Mouse (Mus musculus): ENCODE data around the gene Hoxd1. TPM values are rescaled to one million over a fixed set of nuclear protein-coding genes. Genes with fewer than 3 reads are reported as not detected.
A peak's percentile ranks its signal among the peaks of the same experiment; 100 is the strongest.

The Hoxd1 gene
- polyA plus RNA-seq, 1 experiment from 2014 or later = 0.32 TPM

- H3K27me3 ChIP-seq (ENCODE audit: control insufficient read depth, insufficient read depth, low read length) = no peaks in the 10 kb centered on the region
- H3K27ac ChIP-seq (ENCODE audit: low read depth, low read length) = peak overlapping the region; percentile 62
- H3K9ac ChIP-seq (replicated peaks; ENCODE audit: low read depth, low read length) = peak overlapping the region; percentile 48
- 8% methylated on average over 8 of the region's 8 CpGs for WGBS
- ATAC-seq (ENCODE audit: low read depth) = no peak
- peaks cover 98% of the 10 kb centered on the region for H3K4me1 ChIP-seq (ENCODE audit: control insufficient read depth, insufficient read depth, low read length)
- peaks cover 6% of the 10 kb centered on the region; the same call in 1 of the 2 replicates for H3K36me3 ChIP-seq (ENCODE audit: control insufficient read depth, insufficient read depth, low read length)
- H3K4me2 ChIP-seq (ENCODE audit: low read depth, low read length) = peak overlapping the region; percentile 68
- peak overlapping the region; percentile 24 for H3K4me3 ChIP-seq (ENCODE audit: low read depth, low read length)
- H3K9me3 ChIP-seq (ENCODE audit: control insufficient read depth, low read length) = no peaks in the 10 kb centered on the region
Measured at GRCm38 (mm10) chr2:74722949-74723348, 39.8 kb upstream of the Hoxd1 start.

- H3K27ac ChIP-seq (ENCODE audit: low read depth, low read length) = peak overlapping the region; percentile 83
Measured at GRCm38 (mm10) chr2:74724244-74725015, 38.4 kb upstream of the Hoxd1 start.

GRCm38 (mm10) chr2:74725171-74725570 lies 37.6 kb upstream of the Hoxd1 start:
- Histone ChIP-seq H3K27ac (ENCODE audit: low read depth, low read length) (peak overlapping the region; percentile 83; the same call in 1 of the 2 replicates), H3K36me3 (ENCODE audit: control insufficient read depth, insufficient read depth, low read length) (peaks cover 17% of the 10 kb centered on the region), H3K27me3 (ENCODE audit: control insufficient read depth, insufficient read depth, low read length) (no peaks in the 10 kb centered on the region), H3K4me1 (ENCODE audit: control insufficient read depth, insufficient read depth, low read length) (peaks cover 88% of the 10 kb centered on the region), H3K4me2 (ENCODE audit: low read depth, low read length) (peak overlapping the region; percentile 68), H3K4me3 (ENCODE audit: low read depth, low read length) (peak overlapping the region; percentile 14), H3K9ac (replicated peaks; ENCODE audit: low read depth, low read length) (peak overlapping the region; percentile 46), H3K9me3 (ENCODE audit: control insufficient read depth, low read length) (no peaks in the 10 kb centered on the region)
- ATAC-seq (ENCODE audit: low read depth) = no peak
- 11% methylated on average over 17 of the region's 17 CpGs for WGBS

More at GRCm38 (mm10) chr2:74724244-74725015, 38.4 kb upstream of the Hoxd1 start:
- H3K27me3 ChIP-seq (ENCODE audit: control insufficient read depth, insufficient read depth, low read length) = no peaks in the 10 kb centered on the region
- WGBS = 11% methylated on average over 7 of the region's 7 CpGs
- H3K9me3 ChIP-seq (ENCODE audit: control insufficient read depth, low read length) = no peaks in the 10 kb centered on the region
- peaks cover 95% of the 10 kb centered on the region for H3K4me1 ChIP-seq (ENCODE audit: control insufficient read depth, insufficient read depth, low read length)
- peak overlapping the region; percentile 68 for H3K4me2 ChIP-seq (ENCODE audit: low read depth, low read length)
- H3K4me3 ChIP-seq (ENCODE audit: low read depth, low read length) = peak overlapping the region; percentile 24; the same call in 1 of the 2 replicates
- peak overlapping the region; percentile 48 for H3K9ac ChIP-seq (replicated peaks; ENCODE audit: low read depth, low read length)
- no peak for ATAC-seq (ENCODE audit: low read depth)
- H3K36me3 ChIP-seq (ENCODE audit: control insufficient read depth, insufficient read depth, low read length) = peaks cover 17% of the 10 kb centered on the region

- ATAC-seq (ENCODE audit: low read depth) = no peak
- H3K4me1 ChIP-seq (ENCODE audit: control insufficient read depth, insufficient read depth, low read length) = peaks cover 87% of the 10 kb centered on the region
Measured at GRCm38 (mm10) chr2:74726551-74726950, 36.2 kb upstream of the Hoxd1 start, which contains the start of gene Gm28230. Gene Gm28230, plus strand, starts transcription at chr2:74726728.

GRCm38 (mm10) chr2:74726973-74727639 lies 35.7 kb upstream of the Hoxd1 start:
- Histone ChIP-seq H3K4me1 (ENCODE audit: control insufficient read depth, insufficient read depth, low read length) (peaks cover 87% of the 10 kb centered on the region), H3K36me3 (ENCODE audit: control insufficient read depth, insufficient read depth, low read length) (peaks cover 19% of the 10 kb centered on the region), H3K9me3 (ENCODE audit: control insufficient read depth, low read length) (no peaks in the 10 kb centered on the region), H3K4me2 (ENCODE audit: low read depth, low read length) (peak overlapping the region; percentile 68), H3K9ac (replicated peaks; ENCODE audit: low read depth, low read length) (peak overlapping the region; percentile 46), H3K27ac (ENCODE audit: low read depth, low read length) (peak overlapping the region; percentile 83), H3K27me3 (ENCODE audit: control insufficient read depth, insufficient read depth, low read length) (no peaks in the 10 kb centered on the region), H3K4me3 (ENCODE audit: low read depth, low read length) (peak overlapping the region; percentile 34)
- WGBS = 2% methylated on average over 33 of the region's 43 CpGs
- ATAC-seq (ENCODE audit: low read depth) = peak; percentile 15; the same call in 1 of the 2 replicates

More at GRCm38 (mm10) chr2:74726551-74726950, 36.2 kb upstream of the Hoxd1 start, which contains the start of gene Gm28230:
- H3K4me3 ChIP-seq (ENCODE audit: low read depth, low read length) = peak within 1 kb of the TSS; percentile 34
- WGBS = 9% methylated on average over 5 of the region's 5 CpGs
- no peaks in the 10 kb centered on the region for H3K27me3 ChIP-seq (ENCODE audit: control insufficient read depth, insufficient read depth, low read length)
- H3K4me2 ChIP-seq (ENCODE audit: low read depth, low read length) = peak within 1 kb of the TSS; percentile 68
- peaks cover 17% of the 10 kb centered on the region for H3K36me3 ChIP-seq (ENCODE audit: control insufficient read depth, insufficient read depth, low read length)
- H3K9ac ChIP-seq (replicated peaks; ENCODE audit: low read depth, low read length) = peak within 1 kb of the TSS; percentile 46
- peak within 1 kb of the TSS; percentile 83 for H3K27ac ChIP-seq (ENCODE audit: low read depth, low read length)
- H3K9me3 ChIP-seq (ENCODE audit: control insufficient read depth, low read length) = no peaks in the 10 kb centered on the region

- H3K4me3 ChIP-seq (ENCODE audit: low read depth, low read length) = peak overlapping the region; percentile 34
- peak; percentile 47; the same call in 1 of the 2 replicates for ATAC-seq (ENCODE audit: low read depth)
- H3K36me3 ChIP-seq (ENCODE audit: control insufficient read depth, insufficient read depth, low read length) = peaks cover 19% of the 10 kb centered on the region
- H3K4me2 ChIP-seq (ENCODE audit: low read depth, low read length) = peak overlapping the region; percentile 68
- H3K27ac ChIP-seq (ENCODE audit: low read depth, low read length) = peak overlapping the region; percentile 83
- H3K27me3 ChIP-seq (ENCODE audit: control insufficient read depth, insufficient read depth, low read length) = no peaks in the 10 kb centered on the region
- H3K4me1 ChIP-seq (ENCODE audit: control insufficient read depth, insufficient read depth, low read length) = peaks cover 87% of the 10 kb centered on the region
- H3K9ac ChIP-seq (replicated peaks; ENCODE audit: low read depth, low read length) = peak overlapping the region; percentile 46
- no peaks in the 10 kb centered on the region for H3K9me3 ChIP-seq (ENCODE audit: control insufficient read depth, low read length)
- 3% methylated on average over 25 of the region's 25 CpGs for WGBS
Measured at GRCm38 (mm10) chr2:74727640-74728302, 35.0 kb upstream of the Hoxd1 start.

GRCm38 (mm10) chr2:74728303-74728680 lies 34.5 kb upstream of the Hoxd1 start:
- Histone ChIP-seq H3K9ac (replicated peaks; ENCODE audit: low read depth, low read length) (peak overlapping the region; percentile 46), H3K27ac (ENCODE audit: low read depth, low read length) (peak overlapping the region; percentile 83), H3K9me3 (ENCODE audit: control insufficient read depth, low read length) (no peaks in the 10 kb centered on the region), H3K27me3 (ENCODE audit: control insufficient read depth, insufficient read depth, low read length) (no peaks in the 10 kb centered on the region), H3K36me3 (ENCODE audit: control insufficient read depth, insufficient read depth, low read length) (peaks cover 19% of the 10 kb centered on the region), H3K4me1 (ENCODE audit: control insufficient read depth, insufficient read depth, low read length) (peaks cover 85% of the 10 kb centered on the region), H3K4me3 (ENCODE audit: low read depth, low read length) (peak overlapping the region; percentile 34), H3K4me2 (ENCODE audit: low read depth, low read length) (peak overlapping the region; percentile 68)
- ATAC-seq (ENCODE audit: low read depth) = no peak
- WGBS = 11% methylated on average over 13 of the region's 13 CpGs

GRCm38 (mm10) chr2:74730331-74730730 lies 32.4 kb upstream of the Hoxd1 start:
- H3K27me3 ChIP-seq (ENCODE audit: control insufficient read depth, insufficient read depth, low read length) = no peaks in the 10 kb centered on the region
- H3K9ac ChIP-seq (replicated peaks; ENCODE audit: low read depth, low read length) = no peak overlapping the region; the same call in 1 of the 2 replicates
- no peaks in the 10 kb centered on the region for H3K9me3 ChIP-seq (ENCODE audit: control insufficient read depth, low read length)
- H3K4me2 ChIP-seq (ENCODE audit: low read depth, low read length) = peak overlapping the region; percentile 29; the same call in 1 of the 2 replicates
- H3K36me3 ChIP-seq (ENCODE audit: control insufficient read depth, insufficient read depth, low read length) = peaks cover 22% of the 10 kb centered on the region
- 11% methylated on average over 8 of the region's 8 CpGs for WGBS
- peaks cover 83% of the 10 kb centered on the region for H3K4me1 ChIP-seq (ENCODE audit: control insufficient read depth, insufficient read depth, low read length)
- H3K27ac ChIP-seq (ENCODE audit: low read depth, low read length) = peak overlapping the region; percentile 92
- no peak overlapping the region for H3K4me3 ChIP-seq (ENCODE audit: low read depth, low read length)
- ATAC-seq (ENCODE audit: low read depth) = no peak

All from neural tube, embryonic 14.5 days (tissue).